ENCODE assay signal across 21 mouse cellular contexts in genomic region chr9:99256821-99257220, GRCm38 (mm10). TPM values are rescaled to one million over a fixed set of nuclear protein-coding genes. Genes with fewer than 3 reads are reported as not detected.
DNase-seq lines count a peak whose midpoint lies in the region; ATAC-seq and TF ChIP-seq lines count a peak whose summit lies in the region.
"Had no signal": no experiment of that assay in that cellular context is flagged by ENCODE, and none has a peak within 500 bp of the region (broad histone marks: within the 10 kb centered on the region; RNA-seq: fewer than 3 reads in every experiment).

No protein-coding gene starts in this region.

- no peak overlapping the region for H3K27ac ChIP-seq in CH12.LX (ENCODE audit: insufficient read depth, low read depth)
- peak overlapping the region; percentile 82 for H3K27ac ChIP-seq in liver, embryonic 13.5 days
- H3K27ac ChIP-seq: forebrain, embryonic 12.5 days; kidney, embryonic 15.5 days; layer of hippocampus, adult 2 months; left cerebral cortex, adult 2 months; midbrain, embryonic 15.5 days; stomach, embryonic 15.5 days had no signal

- 0 out of 2 replicates have a peak, but pooled peaks have one; percentile 33 for TF ChIP-seq EP300 in CH12.LX (IDR thresholded peaks at IDR 0.05; ENCODE audit: low read length)

- DNase-seq in 3134 (ENCODE audit: extremely low read depth, insufficient read length, low spot score), result peak; percentile 34
- DNase-seq in CH12.LX (ENCODE audit: extremely low read depth), result peak; percentile 39
- DNase-seq in c-Kit-negative CD71-positive TER-119-positive erythroid progenitor cells, embryonic 14.5 days (ENCODE audit: low read depth, low spot score), result peak; percentile 91
- peak; percentile 60 for DNase-seq in liver, embryonic 13.5 days
- DNase-seq in thymus, postnatal 14 days, result no peak
- DNase-seq in kidney, postnatal 14 days, result no peak
- DNase-seq in adipocyte (ENCODE audit: low spot score), result no peak
- DNase-seq: cerebellum, adult 9-10 months; heart, postnatal 36 days; lung, postnatal 4 days had no signal

- H3K9me3 ChIP-seq in CH12.LX (replicated peaks; ENCODE audit: low read length), result no peaks in the 10 kb centered on the region
- H3K9me3 ChIP-seq in liver, embryonic 13.5 days (replicated peaks), result no peaks in the 10 kb centered on the region
- H3K9me3 ChIP-seq: forebrain, embryonic 12.5 days; kidney, embryonic 15.5 days; midbrain, embryonic 15.5 days; stomach, embryonic 15.5 days had no signal

- WGBS in liver, embryonic 13.5 days (ENCODE audit: insufficient replicate concordance), result 40% methylated on average over 3 of the region's 3 CpGs

- peaks cover 0 to 4% of the 10 kb centered on the region in 2 experiments; a peak in 1 of 4 replicates for H3K4me1 ChIP-seq in CH12.LX (ENCODE audit: control insufficient read depth in 1 of 2, insufficient read depth in 2 of 2)
- H3K4me1 ChIP-seq in liver, embryonic 13.5 days (replicated peaks), result peaks cover 51% of the 10 kb centered on the region
- H3K4me1 ChIP-seq: forebrain, embryonic 12.5 days; midbrain, embryonic 15.5 days; stomach, embryonic 15.5 days had no signal

- no peak for TF ChIP-seq RAD21 in CH12.LX (IDR thresholded peaks at IDR 0.05; ENCODE audit: low read depth, low read length)

- no peaks in the 10 kb centered on the region for H3K27me3 ChIP-seq in CH12.LX (replicated peaks)
- no peaks in the 10 kb centered on the region for H3K27me3 ChIP-seq in liver, embryonic 13.5 days
- H3K27me3 ChIP-seq: forebrain, embryonic 12.5 days; kidney, embryonic 15.5 days; midbrain, embryonic 15.5 days; stomach, embryonic 15.5 days had no signal

- no peak overlapping the region for H3K9ac ChIP-seq in CH12.LX (ENCODE audit: insufficient read depth, low read depth)
- no peak overlapping the region for H3K9ac ChIP-seq in liver, embryonic 13.5 days
- H3K9ac ChIP-seq: forebrain, embryonic 12.5 days; kidney, embryonic 15.5 days; midbrain, embryonic 15.5 days; stomach, embryonic 15.5 days had no signal

- peaks cover 4 to 35% of the 10 kb centered on the region in 2 experiments for H3K36me3 ChIP-seq in CH12.LX (replicated peaks in 1 of 2; ENCODE audit: control insufficient read depth in 1 of 2, insufficient read depth in 1 of 2, low read length in 1 of 2)
- peaks cover 70% of the 10 kb centered on the region for H3K36me3 ChIP-seq in liver, embryonic 13.5 days
- H3K36me3 ChIP-seq: stomach, embryonic 15.5 days had no signal

- in situ Hi-C loops in CH12.LX (cut with MboI; ENCODE audit: low pct_ligation_motif_present, low pct_unique_long_range_greater_than_20kb, low sequenced_read_pairs), result no loop called here

- no peaks in the 10 kb centered on the region for H3K79me2 ChIP-seq in CH12.LX (replicated peaks; ENCODE audit: control insufficient read depth, extremely low read depth, insufficient read depth, poor library complexity, severe bottlenecking)

- no peak overlapping the region for H3K4me3 ChIP-seq in CH12.LX (replicated peaks in 1 of 3; ENCODE audit: low read depth in 2 of 3, low read length in 2 of 3, poor library complexity in 1 of 3)
- no peak overlapping the region for H3K4me3 ChIP-seq in liver, embryonic 13.5 days (replicated peaks)
- H3K4me3 ChIP-seq: forebrain, embryonic 12.5 days; kidney, embryonic 15.5 days; layer of hippocampus, adult 2 months; left cerebral cortex, adult 2 months; midbrain, embryonic 15.5 days; stomach, embryonic 15.5 days had no signal

- no peak overlapping the region for H3K4me2 ChIP-seq in CH12.LX (ENCODE audit: insufficient read depth, low read depth, poor library complexity, severe bottlenecking)
- no peak overlapping the region for H3K4me2 ChIP-seq in liver, embryonic 13.5 days
- H3K4me2 ChIP-seq: forebrain, embryonic 12.5 days; kidney, embryonic 15.5 days; midbrain, embryonic 15.5 days; stomach, embryonic 15.5 days had no signal

- peak; percentile 81 for ATAC-seq in liver, embryonic 13.5 days (ENCODE audit: low read depth)
- ATAC-seq: midbrain, embryonic 15.5 days had no signal

- TF ChIP-seq POLR2A in CH12.LX (IDR thresholded peaks at IDR 0.05; ENCODE audit: low read depth, low read length), result no peak

- dilution Hi-C loops in CH12.LX (cut with MboI; ENCODE audit: extremely low pct_ligation_motif_present, extremely low pct_unique_long_range_greater_than_20kb, low sequenced_read_pairs), result no loop called here

- no peak for TF ChIP-seq CTCF in CH12.LX (conservative IDR thresholded peaks at IDR 0.05 in 1 of 2, IDR thresholded peaks at IDR 0.05 in 1 of 2; ENCODE audit: low read depth in 2 of 2, low read length in 2 of 2)

TF ChIP-seq in CH12.LX, 34 proteins besides CTCF, POLR2A, EP300 and RAD21:
- no peak for TF ChIP-seq ELF1 (IDR thresholded peaks at IDR 0.05; ENCODE audit: low read depth, low read length)
- TF ChIP-seq USF1 (IDR thresholded peaks at IDR 0.05; ENCODE audit: low read depth, low read length), result no peak
- TF ChIP-seq JUND (conservative IDR thresholded peaks at IDR 0.05; ENCODE audit: low read depth, low read length), result peak; percentile 65
- no peak for TF ChIP-seq NELFE (IDR thresholded peaks at IDR 0.05; ENCODE audit: low read depth, low read length)
- TF ChIP-seq MAFK (IDR thresholded peaks at IDR 0.05; ENCODE audit: insufficient replicate concordance, low read length), result peak; percentile 99
- peak; percentile 35; the same call in 1 of the 2 replicates for TF ChIP-seq JUN (IDR thresholded peaks at IDR 0.05; ENCODE audit: insufficient read depth, low read depth, low read length)

RNA-seq across cellular contexts. Expression of gene Cep70, which starts 13.7 kb away (rescaled TPM):
- total RNA-seq in CH12.LX (2012; rRNA removed) (6.5 and 10.2 TPM in 2 replicates), CH12.LX (2014; rRNA removed) (21.8 and 22.9 TPM in 2 replicates)
- 8.8 and 9.7 TPM in 2 replicates for polyA plus RNA-seq in CH12.LX (2012; ENCODE audit: insufficient read length, low read depth)
- 30.1 and 36.5 TPM in 2 replicates for polyA plus RNA-seq in liver, embryonic 13.5 days (2015; fragmentation: Nextera tagmentation; extraction: Ambion mirVana)

RNA-seq across cellular contexts. Expression of gene Faiml, which starts 19.8 kb away (rescaled TPM):
- total RNA-seq in CH12.LX (2012; rRNA removed) (not detected in 2 replicates), CH12.LX (2014; rRNA removed) (not detected in 2 replicates)
- not detected in 2 replicates for polyA plus RNA-seq in CH12.LX (2012; ENCODE audit: insufficient read length, low read depth)
- polyA plus RNA-seq in liver, embryonic 13.5 days (2015; fragmentation: Nextera tagmentation; extraction: Ambion mirVana), result not detected in 2 replicates
- total RNA-seq: heart, postnatal 36 days; layer of hippocampus, adult 2 months; left cerebral cortex, adult 2 months had no signal
- polyA plus RNA-seq: embryonic facial prominence, embryonic 11.5 days; forebrain, embryonic 12.5 days; gonadal fat pad, adult 2 months; kidney, embryonic 15.5 days; limb, embryonic 14.5 days; midbrain, embryonic 15.5 days; neural tube, embryonic 11.5 days; small intestine, adult 2 months; stomach, embryonic 15.5 days had no signal

Comparison
In these comparisons a context has a peak if more than half of its experiments do, and no peak if none do; other contexts are left out.
1. DNase-seq: peak in 3134 (single experiment), CH12.LX (single experiment), c-Kit-negative CD71-positive TER-119-positive erythroid progenitor cells, embryonic 14.5 days (single experiment) and liver, embryonic 13.5 days (single experiment); none in thymus, postnatal 14 days (single experiment), kidney, postnatal 14 days (single experiment) and adipocyte (single experiment).